Mouse (Mus musculus): ENCODE measurements at regions not wholly inside any gene's neighbourhood (a gene's known extent, or its start where the extent isn't known, plus 50 kb on each side); places are given as distances from the start of the nearest gene placed in this dataset.

DNA sequence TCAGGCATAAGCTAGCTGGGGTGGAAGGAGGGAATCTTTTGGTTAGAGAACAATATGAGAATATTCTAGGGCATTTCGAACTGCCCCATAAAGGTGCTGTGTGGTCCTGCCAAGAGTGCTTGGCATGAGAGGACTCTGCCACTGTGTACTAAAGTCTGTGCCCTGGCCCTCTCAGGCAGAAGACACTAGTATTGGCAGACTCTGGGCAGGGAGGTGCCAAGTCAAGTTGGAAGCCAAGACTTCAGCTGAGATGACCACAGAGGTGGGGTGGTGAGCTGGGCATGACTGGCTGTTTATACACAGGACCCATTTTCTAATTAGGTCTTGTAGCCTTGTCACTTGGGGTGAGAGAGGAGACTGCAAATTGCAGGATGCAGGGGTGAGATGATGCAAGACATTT lies 104.4 kb upstream of the Glra1 start:
- DNase-seq (ENCODE audit: low spot score): no peak
- H3K36me3 ChIP-seq: no peaks in the 10 kb centered on the region
- H3K4me3 ChIP-seq: no peak overlapping the region
- no peaks in the 10 kb centered on the region for H3K9me3 ChIP-seq
- H3K4me1 ChIP-seq: no peaks in the 10 kb centered on the region
- no peaks in the 10 kb centered on the region for H3K27me3 ChIP-seq (ENCODE audit: insufficient read depth, poor library complexity, severe bottlenecking)
- H3K27ac ChIP-seq: no peak overlapping the region
- WGBS: 84% methylated on average over 1 of the region's 1 CpGs

- no peak overlapping the region for H3K4me3 ChIP-seq
- no peaks in the 10 kb centered on the region for H3K9me3 ChIP-seq
- DNase-seq (ENCODE audit: low spot score): no peak
- H3K27ac ChIP-seq: no peak overlapping the region
- WGBS: 76% methylated on average over 5 of the region's 5 CpGs
- no peaks in the 10 kb centered on the region for H3K4me1 ChIP-seq
- no peaks in the 10 kb centered on the region for H3K36me3 ChIP-seq
- no peaks in the 10 kb centered on the region for H3K27me3 ChIP-seq (ENCODE audit: insufficient read depth, poor library complexity, severe bottlenecking)
Measured at GRCm38 (mm10) chr11:55707467-55707866, 99.5 kb upstream of the Glra1 start.

GRCm38 (mm10) chr11:55701921-55702320 lies 93.9 kb upstream of the Glra1 start:
- Histone ChIP-seq H3K27ac (no peak overlapping the region), H3K9me3 (no peaks in the 10 kb centered on the region), H3K27me3 (ENCODE audit: insufficient read depth, poor library complexity, severe bottlenecking) (no peaks in the 10 kb centered on the region), H3K4me3 (no peak overlapping the region), H3K4me1 (no peaks in the 10 kb centered on the region), H3K36me3 (no peaks in the 10 kb centered on the region)
- DNase-seq (ENCODE audit: low spot score): no peak
- WGBS: 66% methylated on average over 2 of the region's 2 CpGs

DNA sequence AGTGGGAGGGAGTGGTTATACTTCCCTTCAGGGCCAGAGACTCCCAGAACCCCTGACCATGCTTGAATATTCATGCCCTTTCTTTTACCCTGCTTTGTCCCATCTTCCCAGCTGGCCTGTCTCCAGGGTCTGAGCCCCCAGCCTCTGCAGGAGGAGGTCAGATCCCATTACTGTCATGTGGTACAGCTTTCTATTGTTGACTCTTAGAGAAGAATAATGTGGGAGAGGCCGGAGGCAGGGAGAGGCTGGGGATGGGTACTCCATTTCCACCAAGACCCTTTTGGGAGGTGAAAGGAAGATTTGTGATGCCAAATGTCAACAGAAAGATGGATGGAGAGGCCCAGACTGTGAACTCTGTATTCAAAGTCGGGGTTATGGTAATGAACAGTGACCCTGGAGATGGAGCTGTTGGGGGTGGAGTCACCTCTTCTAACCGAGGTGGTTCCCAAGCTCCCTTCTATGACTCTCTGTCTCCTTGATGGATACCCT lies 77.1 kb upstream of the Glra1 start:
- H3K4me1 ChIP-seq: no peaks in the 10 kb centered on the region
- WGBS: 50% methylated on average over 3 of the region's 3 CpGs
- H3K36me3 ChIP-seq: no peaks in the 10 kb centered on the region
- no peaks in the 10 kb centered on the region for H3K27me3 ChIP-seq (ENCODE audit: insufficient read depth, poor library complexity, severe bottlenecking)
- no peak overlapping the region for H3K4me3 ChIP-seq
- peak; percentile 45 for DNase-seq (ENCODE audit: low spot score)
- no peaks in the 10 kb centered on the region for H3K9me3 ChIP-seq
- H3K27ac ChIP-seq: no peak overlapping the region

GRCm38 (mm10) chr11:55682351-55682961 lies 74.5 kb upstream of the Glra1 start:
- WGBS: 39% methylated on average over 10 of the region's 10 CpGs
- no peaks in the 10 kb centered on the region for H3K27me3 ChIP-seq (ENCODE audit: insufficient read depth, poor library complexity, severe bottlenecking)
- H3K4me1 ChIP-seq: no peaks in the 10 kb centered on the region
- H3K27ac ChIP-seq: no peak overlapping the region
- no peak overlapping the region for H3K4me3 ChIP-seq
- DNase-seq (ENCODE audit: low spot score): peak; percentile 61
- H3K9me3 ChIP-seq: no peaks in the 10 kb centered on the region
- no peaks in the 10 kb centered on the region for H3K36me3 ChIP-seq

DNA sequence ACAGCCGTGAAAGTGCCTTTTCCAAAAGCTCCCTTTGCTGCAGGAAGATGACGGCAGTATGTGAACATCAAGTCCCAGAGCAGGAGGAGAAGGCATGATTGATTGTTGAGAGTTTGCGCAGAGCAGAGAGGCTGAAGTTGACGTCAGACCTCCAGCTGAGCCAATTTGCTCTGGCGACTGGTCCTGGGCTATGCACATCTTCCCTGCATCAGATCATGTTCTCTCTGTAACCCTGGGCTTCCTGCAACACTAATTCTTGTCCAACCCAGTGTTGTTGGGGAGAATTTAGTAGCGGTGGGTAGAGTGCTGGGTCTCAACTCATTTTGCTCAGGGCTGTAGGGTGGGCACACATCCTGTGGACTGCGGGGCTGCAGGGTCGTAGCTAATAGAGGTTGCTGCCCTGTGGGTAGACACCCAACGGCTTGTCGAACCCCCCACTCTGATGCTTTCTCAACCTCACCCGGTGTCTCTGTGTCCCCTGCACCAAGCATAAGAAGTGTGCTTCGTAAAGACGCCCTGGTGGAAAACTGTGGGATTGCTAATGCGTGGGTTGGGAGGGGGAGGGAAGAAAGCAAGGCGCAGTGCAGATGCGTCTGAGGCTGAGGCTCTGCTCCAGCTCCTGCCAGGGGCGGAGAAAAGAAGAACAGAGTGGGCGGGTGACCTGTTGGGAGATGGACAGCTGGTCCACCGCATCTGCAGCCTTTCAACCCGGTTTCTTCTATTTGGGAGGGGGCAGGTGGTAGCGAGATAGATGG lies 73.4 kb upstream of the Glra1 start:
- 74% methylated on average over 21 of the region's 21 CpGs for WGBS
- H3K27me3 ChIP-seq (ENCODE audit: insufficient read depth, poor library complexity, severe bottlenecking): no peaks in the 10 kb centered on the region
- no peak overlapping the region for H3K4me3 ChIP-seq
- H3K9me3 ChIP-seq: no peaks in the 10 kb centered on the region
- H3K4me1 ChIP-seq: no peaks in the 10 kb centered on the region
- no peak overlapping the region for H3K27ac ChIP-seq
- no peaks in the 10 kb centered on the region for H3K36me3 ChIP-seq
- peak; percentile 62 for DNase-seq (ENCODE audit: low spot score)

- Histone ChIP-seq H3K9me3 (no peaks in the 10 kb centered on the region), H3K36me3 (no peaks in the 10 kb centered on the region), H3K27me3 (ENCODE audit: insufficient read depth, poor library complexity, severe bottlenecking) (no peaks in the 10 kb centered on the region), H3K4me3 (no peak overlapping the region), H3K27ac (no peak overlapping the region), H3K4me1 (no peaks in the 10 kb centered on the region)
- WGBS: 85% methylated on average over 4 of the region's 4 CpGs
- DNase-seq (ENCODE audit: low spot score): peak; percentile 35
Measured at GRCm38 (mm10) chr11:55663108-55663507, 55.1 kb upstream of the Glra1 start.

DNA sequence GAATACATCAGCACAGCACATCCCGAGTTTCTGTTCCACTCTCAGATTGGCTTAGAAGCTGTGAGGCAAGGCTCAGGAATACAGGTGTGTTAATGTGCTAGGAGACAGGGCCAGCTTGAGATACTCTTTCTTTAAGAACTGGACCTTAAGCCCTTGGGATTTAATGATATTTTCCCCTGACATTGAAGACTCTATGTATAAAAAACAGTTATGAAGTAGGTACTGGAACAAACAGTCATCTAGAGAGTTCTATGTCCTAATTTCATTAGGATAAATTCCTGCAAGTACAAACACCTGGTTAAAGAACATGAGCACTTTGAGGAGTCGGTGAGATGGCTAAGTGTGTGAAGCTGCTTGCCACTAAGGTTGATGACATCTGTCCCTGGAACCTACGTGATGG lies 54.3 kb upstream of the Glra1 start:
- H3K9me3 ChIP-seq: no peaks in the 10 kb centered on the region
- peak; percentile 17 for DNase-seq (ENCODE audit: low spot score)
- no peak overlapping the region for H3K4me3 ChIP-seq
- no peaks in the 10 kb centered on the region for H3K4me1 ChIP-seq
- no peak overlapping the region for H3K27ac ChIP-seq
- H3K36me3 ChIP-seq: no peaks in the 10 kb centered on the region
- 69% methylated on average over 3 of the region's 3 CpGs for WGBS
- no peaks in the 10 kb centered on the region for H3K27me3 ChIP-seq (ENCODE audit: insufficient read depth, poor library complexity, severe bottlenecking)
